Mouse (Mus musculus): Measurements from ENCODE around the gene Atp1a2. TPM values are rescaled to one million over a fixed set of nuclear protein-coding genes. Genes with fewer than 3 reads are reported as not detected.
"Not testable (repeated sequence)": the region's sequence is repeated elsewhere in the genome, so short reads cannot be mapped to it uniquely, and the experiment has no call there.

Gene Atp1a2
- total RNA-seq, 2 experiments from 2014 or later, result 134 to 155 TPM

DNA sequence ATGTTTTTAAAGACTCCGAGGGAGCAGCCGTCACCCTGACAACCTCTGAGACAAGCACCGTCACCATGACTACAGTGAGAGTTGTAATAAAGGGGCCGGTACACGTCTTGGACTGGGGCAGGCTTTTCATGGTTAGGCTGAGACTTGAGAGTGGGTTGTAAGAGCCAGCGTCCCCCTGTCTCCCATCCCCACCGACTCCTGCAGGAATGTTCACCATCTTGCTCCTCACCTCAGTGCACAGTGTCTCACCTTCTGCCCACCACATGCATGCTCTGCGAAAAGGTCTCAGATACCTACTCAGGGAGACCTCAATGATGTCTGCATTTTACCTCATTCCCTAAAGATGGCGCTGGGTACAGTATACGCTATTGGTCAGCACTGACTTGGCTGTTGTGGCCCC is 26.1 kb downstream of the Atp1a2 start:
- no peak for DNase-seq

GRCm38 (mm10) chr1:172271208-172271607 is 26.7 kb downstream of the Atp1a2 start:
- no peak for DNase-seq

DNA sequence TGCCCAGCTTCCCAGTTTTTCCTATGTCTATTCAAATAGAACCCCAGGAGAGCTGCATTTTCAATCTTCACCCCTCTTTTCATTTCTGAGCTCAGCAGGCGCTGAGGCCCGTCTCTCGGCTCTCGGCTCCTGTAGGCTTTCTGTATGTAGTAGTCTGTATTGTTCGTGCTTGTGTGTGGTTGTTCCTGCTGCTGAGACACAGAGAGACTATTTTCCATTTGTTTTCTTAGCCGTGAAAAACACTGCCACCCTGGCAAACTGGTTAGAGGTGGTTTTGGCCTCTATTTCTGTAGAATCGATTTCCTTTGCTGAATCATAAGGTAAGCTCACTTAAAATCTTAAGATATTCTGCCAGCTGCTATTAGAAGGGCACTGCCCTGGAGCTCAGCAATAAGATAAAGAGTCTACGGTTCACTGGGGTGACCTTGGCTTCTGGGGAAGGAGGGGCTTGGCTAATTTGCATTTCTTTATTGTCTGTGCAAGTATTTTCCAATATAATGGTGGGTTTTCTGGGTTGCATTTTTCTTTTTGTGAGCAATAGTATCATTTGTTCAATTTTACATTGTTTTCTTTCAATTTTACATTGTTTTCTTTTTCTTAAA is 36.3 kb downstream of the Atp1a2 start, which contains the start of gene Igsf8:
TSS of gene Igsf8 (plus strand) at position 165 of the 602 bp plus-strand sequence.
- no peak for DNase-seq

DNA sequence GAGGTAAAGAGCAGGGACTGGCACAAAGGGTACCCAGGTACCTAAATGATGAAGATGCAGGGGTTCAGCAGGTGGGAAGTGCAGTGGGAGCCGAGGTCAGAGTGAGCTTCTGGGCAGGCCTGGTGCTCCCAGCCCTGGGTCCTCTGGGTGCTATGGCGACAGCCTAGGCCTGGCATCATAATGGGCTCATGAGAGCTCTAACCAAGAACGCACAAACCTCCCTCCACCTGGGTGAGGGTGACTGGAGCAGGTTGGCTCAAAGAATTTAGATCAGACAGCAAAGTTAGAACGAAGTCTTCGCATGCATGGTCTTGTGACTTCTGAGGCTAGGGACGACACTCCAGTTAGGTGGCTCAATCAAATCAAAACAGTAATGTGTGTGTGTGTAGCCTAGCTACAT is 39.5 kb downstream of the Atp1a2 start, which contains the start of gene Atp1a4:
TSS of gene Atp1a4 (minus strand) at position 101 of the 400 bp plus-strand sequence.
- no peak for DNase-seq

DNA sequence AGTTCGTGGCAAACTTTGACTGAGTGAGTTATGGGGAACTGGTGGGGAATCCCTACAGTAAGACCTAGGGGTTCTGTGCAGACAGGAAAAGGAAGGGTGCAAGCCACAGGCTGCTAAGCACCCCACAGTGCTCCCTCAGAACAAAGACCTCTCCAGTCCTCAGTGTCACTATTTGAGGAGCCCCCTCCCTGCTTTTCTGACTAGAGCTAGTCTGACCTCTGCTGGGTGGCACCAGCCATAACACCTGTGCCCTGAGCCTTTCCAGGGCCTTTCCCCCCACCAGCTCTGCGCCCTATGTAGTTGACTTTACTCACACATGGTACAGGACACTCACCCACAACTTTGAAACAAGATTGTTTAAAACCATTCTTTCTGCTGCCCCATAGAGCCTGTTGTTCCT is 50.2 kb downstream of the Atp1a2 start:
- peak; percentile 29 to 36 for DNase-seq

DNA sequence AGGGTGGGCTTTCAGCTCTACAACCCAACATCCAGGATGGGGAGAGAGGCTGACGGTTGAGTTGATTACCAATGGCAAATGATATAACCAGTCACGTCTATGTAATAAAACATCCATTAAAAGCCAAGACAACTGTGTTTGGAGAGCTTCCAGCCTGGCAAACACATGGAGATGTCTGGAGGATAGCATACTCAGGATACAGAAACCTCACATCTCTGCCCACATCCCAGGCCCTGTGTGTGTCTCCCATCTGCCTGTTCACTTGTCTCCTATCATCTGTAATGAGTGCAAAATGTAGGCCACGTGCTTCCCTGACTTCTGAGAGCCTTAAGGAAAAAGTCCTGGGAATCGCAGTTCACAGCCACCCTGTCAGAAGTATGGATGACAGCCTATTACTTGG is 50.6 kb downstream of the Atp1a2 start:
- no peak for DNase-seq

DNA sequence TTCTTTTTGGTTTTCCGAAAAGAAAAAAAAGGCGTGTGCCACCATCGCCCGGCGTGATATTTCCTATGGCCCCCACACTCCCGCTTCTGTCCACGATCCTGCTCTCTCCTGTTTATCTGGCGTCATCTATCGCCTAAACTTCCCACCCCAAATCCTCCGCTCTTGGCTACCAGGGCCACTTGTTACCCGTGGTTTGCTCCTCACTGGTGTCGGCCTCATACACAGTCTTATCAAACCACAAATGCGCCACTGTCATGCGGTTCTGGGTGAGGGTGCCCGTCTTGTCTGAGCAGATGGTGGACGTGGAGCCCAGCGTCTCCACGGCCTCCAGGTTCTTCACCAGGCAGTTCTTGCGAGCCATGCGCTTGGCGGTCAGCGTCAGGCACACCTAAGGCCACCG is 53.2 kb downstream of the Atp1a2 start:
- DNase-seq, result not testable (repeated sequence)

- DNase-seq, result peak; percentile 30 to 53
Measured at GRCm38 (mm10) chr1:172243547-172244205, 54.2 kb downstream of the Atp1a2 start.

DNA sequence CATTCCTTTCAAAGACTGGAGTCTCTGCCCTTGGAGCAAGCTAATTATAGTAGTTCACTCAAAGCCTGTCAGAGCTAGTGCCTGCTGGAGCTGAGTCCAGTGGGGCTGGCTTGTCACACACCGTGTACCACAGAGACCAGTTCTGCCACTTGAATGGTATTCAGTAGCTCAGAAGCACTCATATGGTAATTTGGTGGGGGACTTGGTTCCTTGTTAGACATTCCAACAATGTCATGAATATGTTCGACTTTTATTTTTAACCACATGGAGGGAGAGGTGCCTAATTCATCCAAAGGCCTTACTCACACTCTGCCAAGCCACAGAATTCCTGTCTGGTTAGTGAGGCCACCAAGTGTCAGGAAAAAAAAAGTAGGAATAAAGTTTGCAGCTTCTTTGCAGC is 55.5 kb downstream of the Atp1a2 start:
- no peak for DNase-seq

DNA sequence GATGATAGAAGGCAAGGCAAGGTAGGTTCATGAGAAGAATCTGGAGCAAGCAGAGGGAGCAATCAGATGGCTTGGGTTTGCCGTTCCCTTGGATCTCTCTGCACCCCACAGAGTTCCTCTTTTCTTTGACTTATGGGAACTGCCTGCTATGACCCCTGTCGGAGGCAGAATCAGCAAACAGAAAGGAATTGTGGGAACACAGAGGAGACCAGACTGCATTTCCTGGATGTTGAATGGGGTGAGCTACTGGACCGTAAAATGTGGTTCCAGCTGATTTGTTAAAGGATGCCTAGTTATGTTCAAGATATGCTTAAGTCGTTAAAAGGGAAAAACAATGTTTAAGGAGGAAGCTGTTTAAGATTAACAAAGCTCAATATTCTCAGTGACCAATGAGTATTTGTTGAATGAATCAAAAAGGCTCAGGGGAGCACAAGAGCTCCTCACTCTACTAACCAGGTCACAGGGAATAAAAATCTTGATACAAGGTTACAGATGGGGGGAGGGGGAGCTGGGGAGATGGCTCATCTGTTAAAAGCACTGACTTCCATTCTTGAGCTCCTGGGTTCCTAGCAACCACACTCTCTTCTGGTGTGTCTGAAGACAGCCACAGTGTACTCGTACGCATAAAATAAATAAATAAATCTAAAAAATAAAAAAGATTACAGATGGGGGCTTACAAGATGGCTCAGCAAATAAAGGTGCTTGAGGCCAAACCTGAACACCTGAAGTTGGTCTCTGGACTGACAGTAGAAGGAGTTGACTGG is 56.7 kb downstream of the Atp1a2 start:
- DNase-seq, result no peak

DNA sequence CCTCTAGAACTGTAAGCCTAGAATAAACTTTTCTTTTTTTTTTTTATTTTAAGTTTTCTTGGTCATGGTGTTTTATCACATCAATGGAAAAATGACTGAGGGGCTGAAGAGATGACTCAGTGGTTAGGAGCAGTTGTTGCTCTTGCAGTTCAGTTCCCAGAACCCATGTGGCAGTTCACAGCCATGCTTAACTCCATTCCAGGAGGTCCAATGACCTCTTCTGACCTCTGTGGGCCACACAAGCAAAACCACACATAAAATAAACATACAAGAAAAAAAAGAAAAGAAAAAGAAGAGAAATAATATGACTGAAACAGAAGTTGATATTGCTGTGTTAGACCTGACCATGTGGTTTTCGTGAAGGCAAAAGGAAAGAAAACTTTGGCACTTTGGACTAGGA is 68.6 kb downstream of the Atp1a2 start:
- no peak for DNase-seq

GRCm38 (mm10) chr1:172228209-172228608 is 69.7 kb downstream of the Atp1a2 start:
- DNase-seq, result peak; percentile 65 to 73

Other genes with a start within 250 kb of the Atp1a2 start
- not detected for gene Nhlh1, start 240.5 kb downstream of the Atp1a2 start, total RNA-seq (2021)
- 100 to 1,000 TPM; 178 to 197 TPM for gene Copa, start 215.5 kb downstream of the Atp1a2 start, total RNA-seq (2021)
- 100 to 1,000 TPM in 1 of 2 experiments, 10 to 100 TPM in 1; 94.4 to 101 TPM for gene Ncstn, start 215.3 kb downstream of the Atp1a2 start, total RNA-seq (2021)
- gene Pex19, start 171.3 kb downstream of the Atp1a2 start, total RNA-seq (2021), result 100 to 1,000 TPM; 112 to 147 TPM
- 100 to 1,000 TPM; 108 to 143 TPM for gene Dcaf8, start 150.0 kb downstream of the Atp1a2 start, total RNA-seq (2021)
- gene Pea15a, start 91.3 kb downstream of the Atp1a2 start, total RNA-seq (2021), result 10 to 100 TPM; 53.9 to 62.1 TPM
- gene Casq1, start 78.2 kb downstream of the Atp1a2 start, total RNA-seq (2021), result under 1 TPM in 1 of 2 experiments, not detected in 1; 0.46 TPM
- gene Atp1a4, start 39.6 kb downstream of the Atp1a2 start, total RNA-seq (2021), result 1 to 10 TPM in 1 of 2 experiments, under 1 TPM in 1; 0.53 to 1.4 TPM
- 10 to 100 TPM; 24.9 to 39.2 TPM for gene Igsf8, start 36.4 kb downstream of the Atp1a2 start, total RNA-seq (2021)
- under 1 TPM in 1 of 2 experiments, not detected in 1; 0.23 TPM for gene Kcnj9, start 31.3 kb upstream of the Atp1a2 start, total RNA-seq (2021)
- gene Kcnj10, start 43.1 kb upstream of the Atp1a2 start, total RNA-seq (2021), result under 1 TPM; 0.46 to 0.56 TPM
- 10 to 100 TPM; 11.2 to 13.2 TPM for gene Pigm, start 78.5 kb upstream of the Atp1a2 start, total RNA-seq (2021)
- 1 to 10 TPM; 2.3 to 4.5 TPM for gene Slamf9, start 177.3 kb upstream of the Atp1a2 start, total RNA-seq (2021)
- gene Igsf9, start 183.7 kb upstream of the Atp1a2 start, total RNA-seq (2021), result 1 to 10 TPM; 1.6 to 1.8 TPM
- gene Tagln2, start 202.0 kb upstream of the Atp1a2 start, total RNA-seq (2021), result 10 to 100 TPM; 90.5 to 91.7 TPM
- gene Cfap45, start 222.7 kb upstream of the Atp1a2 start, total RNA-seq (2021), result under 1 TPM; 0.30 to 0.89 TPM

Data from adrenal gland, postnatal 36 days (tissue).